Mouse (Mus musculus) lung, postnatal 0 days (tissue): ENCODE results near the gene Tff2.

Source experiments
- CTCF ChIP-seq: IDR thresholded peaks from 2 replicates; pipeline ENCODE4 v1.5.1; 2016; ENCODE audit warnings: antibody characterized with exemption, mild to moderate bottlenecking
- EP300 ChIP-seq: IDR thresholded peaks from 2 replicates; pipeline ENCODE4 v1.6.1; 2016; ENCODE audit warnings: antibody characterized with exemption, mild to moderate bottlenecking, control low read depth

DNA sequence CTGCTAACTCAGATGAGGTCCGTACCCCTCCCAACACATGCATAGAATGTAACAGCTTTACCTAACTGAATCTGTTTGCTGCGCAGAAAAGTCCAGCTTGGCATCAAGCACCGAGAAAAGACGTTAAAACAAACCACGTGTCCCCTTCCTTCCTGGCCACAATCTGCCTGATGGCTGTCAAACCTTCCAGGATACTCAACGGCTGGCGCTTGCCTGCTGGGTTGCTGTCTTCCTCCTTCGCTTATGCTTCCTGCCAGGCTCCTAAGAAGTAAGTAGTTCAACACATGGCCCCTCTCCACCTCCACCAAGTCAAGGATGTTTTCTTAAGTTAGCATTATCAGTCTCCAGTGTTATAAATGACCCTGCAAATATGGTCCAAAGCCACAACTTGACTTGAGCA, 9.7 kb upstream of the Tff2 start:
- no peak for TF ChIP-seq CTCF
- TF ChIP-seq EP300, result no peak
